Mouse (Mus musculus): Measurements from ENCODE around the gene Sh2d6.
"Not testable (repeated sequence)": the region's sequence is repeated elsewhere in the genome, so short reads cannot be mapped to it uniquely, and the experiment has no call there.

Gene Sh2d6

DNA sequence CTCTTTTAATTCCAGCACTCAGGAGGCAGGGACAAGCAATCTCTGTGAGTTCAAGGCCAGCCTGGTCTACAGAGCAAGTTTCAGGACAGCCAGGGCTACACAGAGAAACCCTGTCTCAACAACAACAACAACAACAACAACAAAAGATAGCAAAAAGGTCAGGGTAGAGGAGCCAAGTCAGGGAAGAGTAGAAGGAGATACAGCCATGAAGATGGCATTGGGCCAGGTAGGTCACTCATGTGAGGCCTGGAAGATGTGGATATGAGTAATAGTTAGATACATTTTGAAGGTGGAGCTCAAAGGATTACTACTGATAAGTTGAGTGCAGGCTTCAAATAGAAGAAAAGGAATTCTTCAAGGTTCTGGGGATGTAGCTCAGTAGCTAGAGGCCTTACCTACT is 18.2 kb downstream of the Sh2d6 start:
- DNase-seq (ENCODE audit: low spot score in 2 of 2) = no peak

GRCm38 (mm10) chr6:72498950-72499349 is 22.6 kb downstream of the Sh2d6 start:
- DNase-seq (ENCODE audit: low spot score in 2 of 2) = no peak

DNA sequence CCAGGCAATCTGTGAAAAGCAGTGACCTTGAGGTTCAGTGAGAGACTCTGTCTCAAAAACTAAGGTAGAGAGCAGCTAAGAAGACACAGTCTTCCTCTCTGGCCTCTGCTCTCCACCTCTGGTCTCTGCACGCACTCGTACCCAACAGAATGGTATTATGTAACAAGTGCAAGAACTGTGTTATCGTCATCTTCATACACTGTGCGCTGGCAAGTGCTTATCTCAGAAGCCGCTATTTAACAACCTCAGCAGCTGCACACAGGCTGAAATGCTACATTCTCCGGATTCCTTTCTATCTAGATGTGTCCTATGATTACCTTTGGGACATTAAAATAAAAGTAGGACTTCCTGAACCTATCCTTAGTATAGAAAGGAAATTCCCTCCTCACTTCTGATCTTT is 28.6 kb downstream of the Sh2d6 start:
- DNase-seq (ENCODE audit: low spot score in 2 of 2) = no peak

- no peak for DNase-seq (ENCODE audit: low spot score in 2 of 2)
Measured at GRCm38 (mm10) chr6:72491151-72491550, 30.4 kb downstream of the Sh2d6 start.

DNA sequence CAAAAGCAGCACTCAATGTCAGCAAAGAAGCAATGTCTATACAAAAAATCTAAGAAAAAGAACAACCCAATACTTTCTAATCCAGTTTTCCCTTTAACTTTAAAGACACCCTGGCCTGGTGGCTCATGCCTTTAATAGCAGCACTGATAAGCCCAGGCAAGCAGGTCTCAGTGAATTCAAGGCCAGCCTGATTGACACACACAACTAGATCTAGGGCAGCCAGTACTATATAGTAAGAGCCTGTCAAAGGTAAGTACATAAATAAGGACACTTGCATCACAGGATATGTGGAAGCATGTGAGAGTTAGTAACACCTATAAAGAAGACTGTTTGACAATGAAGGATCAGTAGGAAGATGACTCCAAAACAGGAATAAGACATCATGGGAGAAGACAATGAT is 32.0 kb downstream of the Sh2d6 start:
- no peak for DNase-seq (ENCODE audit: low spot score in 2 of 2)

- no peak for DNase-seq (ENCODE audit: low spot score in 2 of 2)
Measured at GRCm38 (mm10) chr6:72488850-72489249, 32.7 kb downstream of the Sh2d6 start.

DNA sequence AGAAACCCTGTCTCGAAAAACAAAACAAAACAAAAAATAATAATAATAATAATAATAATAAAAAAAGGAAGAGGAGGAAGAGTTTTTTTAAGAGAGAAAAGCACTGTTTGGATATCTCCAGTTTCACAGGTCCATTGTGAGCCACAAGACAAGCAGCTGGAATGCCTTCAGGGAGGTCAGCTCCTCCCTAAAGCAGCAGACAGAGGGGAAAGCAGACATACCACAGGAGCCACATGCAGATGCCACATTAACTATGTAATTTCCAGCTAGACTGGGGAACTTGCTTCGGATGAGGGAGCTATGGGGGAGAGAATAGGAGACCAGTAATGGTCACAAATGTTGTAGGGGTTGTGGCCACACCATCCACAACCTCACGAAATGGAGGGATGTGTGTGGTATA is 34.2 kb downstream of the Sh2d6 start:
- no peak for DNase-seq (ENCODE audit: low spot score in 2 of 2)

GRCm38 (mm10) chr6:72486307-72486706 is 35.2 kb downstream of the Sh2d6 start:
- no peak for DNase-seq (ENCODE audit: low spot score in 2 of 2)

- no peak for DNase-seq (ENCODE audit: low spot score in 2 of 2)
Measured at GRCm38 (mm10) chr6:72484887-72485286, 36.6 kb downstream of the Sh2d6 start.

DNA sequence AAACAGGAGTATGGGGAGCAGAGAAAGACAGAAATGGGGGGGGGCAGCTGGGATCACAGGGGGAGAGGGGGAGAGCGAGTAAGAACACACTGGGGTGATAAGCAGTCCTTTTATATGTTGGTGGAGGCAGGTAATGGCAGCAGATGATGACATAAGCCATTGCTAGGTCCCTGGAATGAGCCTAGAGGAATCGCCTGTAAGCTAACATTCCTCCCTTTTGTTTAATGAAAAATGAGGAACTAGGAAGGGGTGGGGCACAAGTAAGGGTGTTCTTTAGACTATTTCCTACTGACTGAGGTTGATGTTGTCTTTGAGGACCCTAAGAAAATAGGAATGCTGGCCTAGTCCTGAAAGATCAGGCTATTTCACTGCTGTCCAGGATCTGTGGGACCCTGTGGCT is 39.4 kb downstream of the Sh2d6 start:
- no peak for DNase-seq (ENCODE audit: low spot score in 2 of 2)

DNA sequence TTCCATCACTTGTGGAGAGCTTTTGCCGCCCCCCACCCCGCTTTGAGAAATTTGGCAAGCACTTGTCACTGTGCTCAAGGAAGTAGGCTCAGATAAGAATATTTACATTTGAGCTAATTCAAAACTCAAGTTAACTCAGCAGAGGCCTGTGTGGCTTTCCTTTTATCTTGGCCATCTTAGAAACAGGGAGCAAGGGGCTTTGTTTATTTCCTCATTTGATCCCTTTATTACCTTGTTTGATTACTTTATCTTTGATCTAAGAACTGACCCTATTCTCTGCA is 41.1 kb downstream of the Sh2d6 start:
- DNase-seq (ENCODE audit: low spot score in 2 of 2) = no peak

GRCm38 (mm10) chr6:72479645-72480421 is 41.7 kb downstream of the Sh2d6 start:
- no peak for DNase-seq (ENCODE audit: low spot score in 2 of 2)

DNA sequence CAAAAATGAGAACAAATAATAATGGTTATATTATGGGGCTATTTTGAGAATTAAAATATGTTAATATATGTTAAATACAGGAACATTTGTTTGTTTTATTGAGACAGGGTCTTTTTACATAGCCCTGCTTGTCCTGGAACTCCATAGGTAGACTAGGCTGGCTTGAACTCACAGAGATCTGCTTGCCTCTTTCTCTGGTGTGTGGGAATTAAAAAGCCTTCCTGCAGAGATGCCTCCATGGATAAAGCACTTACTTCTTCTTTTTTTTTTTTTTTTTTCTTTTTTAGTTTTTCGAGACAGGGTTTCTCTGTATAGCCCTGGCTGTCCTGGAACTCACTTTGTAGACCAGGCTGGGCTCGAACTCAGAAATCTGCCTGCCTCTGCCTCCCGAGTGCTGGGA is 42.8 kb downstream of the Sh2d6 start:
- not testable (repeated sequence) for DNase-seq (ENCODE audit: low spot score in 2 of 2)

DNA sequence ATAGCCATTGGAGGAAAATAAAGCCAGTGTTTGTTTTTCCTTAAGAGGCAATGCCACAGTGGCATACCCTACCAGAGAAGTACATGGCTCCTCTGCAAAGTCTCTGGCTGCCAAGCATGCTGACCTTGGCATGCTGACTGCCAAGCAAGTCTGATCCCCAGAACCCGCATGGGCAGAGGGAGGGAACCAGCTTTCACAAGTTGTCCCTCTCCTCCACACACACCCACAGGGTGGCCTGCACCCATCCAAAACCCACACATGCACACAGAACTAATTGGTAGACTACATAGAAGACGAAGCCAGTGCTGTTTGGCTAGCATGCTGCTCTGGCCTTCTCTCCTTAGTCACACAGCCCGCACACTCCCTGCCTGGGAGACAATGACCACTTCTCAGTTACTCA is 43.9 kb downstream of the Sh2d6 start:
- DNase-seq (ENCODE audit: low spot score in 2 of 2) = no peak

DNA sequence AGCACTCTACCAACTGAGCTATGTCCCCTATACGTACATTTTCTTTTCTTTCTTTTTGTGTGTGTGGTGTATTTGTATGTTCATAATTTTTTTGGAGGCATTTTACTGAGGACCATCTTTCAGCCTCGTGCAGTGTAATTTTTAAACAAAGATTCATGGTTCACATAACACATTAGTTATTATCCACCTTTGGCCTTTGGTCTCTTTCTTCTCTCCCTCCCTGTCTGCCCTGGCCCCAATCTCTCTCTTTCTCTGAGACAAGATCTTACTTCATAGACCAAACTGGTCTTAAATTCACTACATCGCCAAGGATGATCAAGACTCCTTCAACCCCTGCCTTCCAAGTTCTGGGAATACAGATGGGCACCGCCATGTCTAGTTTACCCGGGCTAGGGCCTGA is 44.7 kb downstream of the Sh2d6 start:
- DNase-seq (ENCODE audit: low spot score in 2 of 2) = no peak

- DNase-seq (ENCODE audit: low spot score in 2 of 2) = no peak
Measured at GRCm38 (mm10) chr6:72475221-72475985, 46.1 kb downstream of the Sh2d6 start.

DNA sequence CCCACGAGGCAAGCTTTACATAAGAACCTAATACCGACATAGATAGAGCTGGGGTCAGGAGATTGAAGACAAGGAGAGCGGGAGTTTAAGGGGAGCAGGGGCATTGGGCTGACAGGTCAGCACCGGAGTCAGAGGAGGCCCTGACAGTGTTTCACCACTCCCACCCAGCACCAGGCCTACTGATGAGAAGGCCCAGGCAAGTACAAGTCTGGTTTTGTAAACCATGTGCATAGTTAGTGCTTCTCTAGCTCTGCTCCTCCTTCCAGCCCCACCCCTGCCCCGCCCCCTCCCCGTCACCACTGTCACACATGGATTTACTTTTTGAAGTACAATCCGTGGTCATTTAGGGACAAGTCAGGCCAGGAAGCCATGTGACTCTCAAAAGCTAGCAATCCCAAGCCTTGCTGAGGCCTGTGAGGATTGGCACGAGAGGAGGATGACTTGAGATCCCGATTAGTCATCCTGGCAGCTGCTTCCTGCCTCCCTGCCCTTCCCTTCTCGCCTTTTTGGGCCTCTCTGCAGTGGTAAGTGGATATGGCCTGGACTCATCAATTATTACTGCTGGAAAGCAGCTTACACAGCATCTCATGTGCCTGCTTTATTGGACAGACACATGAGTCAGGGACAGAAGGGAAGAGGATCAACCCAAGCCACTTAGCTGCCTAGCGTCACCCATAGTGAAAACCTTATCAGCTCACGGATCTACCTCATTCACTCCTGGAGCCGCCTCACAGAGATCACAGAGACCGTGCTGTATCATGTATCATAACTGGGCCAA is 48.1 kb downstream of the Sh2d6 start:
- no peak for DNase-seq (ENCODE audit: low spot score in 2 of 2)

- DNase-seq (ENCODE audit: low spot score in 2 of 2) = no peak
Measured at GRCm38 (mm10) chr6:72466171-72466570, 55.3 kb downstream of the Sh2d6 start.

DNA sequence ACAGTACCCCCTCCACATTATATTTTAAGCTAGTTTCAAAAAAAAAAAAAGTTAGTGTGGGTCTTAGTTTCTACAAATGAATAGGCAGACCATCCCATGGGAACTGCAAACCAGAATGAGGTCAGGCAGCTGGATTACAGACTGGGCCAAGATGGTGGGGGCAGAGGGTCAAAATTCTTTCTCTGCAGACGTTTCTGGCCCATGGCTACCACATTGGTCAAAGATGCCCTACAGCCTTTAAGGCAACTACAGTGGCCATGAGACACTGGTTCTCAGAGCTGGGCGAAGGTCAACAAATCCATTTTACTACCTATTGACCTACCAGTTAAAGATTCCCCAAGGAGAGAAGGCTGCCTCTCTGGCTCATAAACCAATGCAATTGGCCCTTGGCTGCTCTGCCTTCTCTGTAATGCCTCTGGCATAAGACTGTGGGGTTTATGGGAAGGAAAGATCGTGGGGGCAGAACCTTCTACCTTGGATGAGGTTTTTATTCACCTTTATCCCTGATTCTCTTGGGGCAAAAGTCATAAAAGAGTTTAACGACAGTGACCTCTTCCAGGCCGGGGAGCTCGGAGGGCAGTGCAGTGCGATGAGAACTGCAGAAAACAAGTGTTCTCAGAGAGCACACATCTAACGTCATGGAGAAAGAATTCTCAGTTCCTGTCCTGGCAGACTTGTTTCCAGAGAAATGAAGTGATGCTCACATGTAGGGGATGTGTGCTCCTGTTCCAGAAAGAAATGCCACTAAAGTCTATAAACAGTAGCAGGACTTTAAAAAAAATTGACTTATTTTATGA is 55.9 kb downstream of the Sh2d6 start:
- no peak for DNase-seq (ENCODE audit: low spot score in 2 of 2)

Data from spleen, postnatal 4 days (tissue).